Mouse (Mus musculus): ENCODE data around the gene Prdx5. TPM values are rescaled to one million over a fixed set of nuclear protein-coding genes. Genes with fewer than 3 reads are reported as not detected.

The Prdx5 gene
- 100 to 1,000 TPM; 209 to 245 (median 241) TPM for polyA plus RNA-seq (2017; shearing (Covaris generic))

GRCm38 (mm10) chr19:6909507-6910289 is at the start of gene Prdx5, which contains the start of gene Trmt112:
Gene Prdx5, minus strand, starts transcription at chr19:6910106.
Gene Trmt112, plus strand, starts transcription at chr19:6909698.
- ATAC-seq, result peak; percentile 87

- ATAC-seq, result no peak
Measured at GRCm38 (mm10) chr19:6956461-6956860, 46.6 kb upstream of the Prdx5 start.

- no peak for ATAC-seq
Measured at GRCm38 (mm10) chr19:6955424-6955823, 45.5 kb upstream of the Prdx5 start.

DNA sequence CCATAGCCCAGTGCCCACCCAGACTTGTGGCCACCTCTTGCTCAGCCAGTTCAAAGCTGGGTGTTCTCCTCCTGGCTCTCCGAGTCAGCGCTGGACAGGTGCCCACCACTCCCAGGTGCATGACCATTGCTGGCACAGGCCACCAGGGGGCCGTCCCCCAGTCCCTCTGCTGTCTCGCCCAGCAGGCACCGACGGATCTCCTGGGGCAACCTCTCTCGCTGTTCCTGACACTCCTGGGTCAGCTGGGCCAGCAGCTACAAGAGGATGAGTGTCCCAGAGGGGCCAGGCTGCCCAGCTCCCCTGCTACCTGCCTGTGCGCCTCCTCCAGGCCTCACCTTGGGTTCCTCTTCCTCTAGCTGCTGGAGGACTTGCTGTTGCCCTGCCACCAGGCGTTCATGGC is 44.1 kb upstream of the Prdx5 start:
- no peak for ATAC-seq

GRCm38 (mm10) chr19:6952712-6953037 is 42.8 kb upstream of the Prdx5 start:
- ATAC-seq, result no peak

- peak; percentile 19 for ATAC-seq
Measured at GRCm38 (mm10) chr19:6951994-6952711, 42.2 kb upstream of the Prdx5 start.

- ATAC-seq, result peak; percentile 60
Measured at GRCm38 (mm10) chr19:6951381-6951968, 41.6 kb upstream of the Prdx5 start.

GRCm38 (mm10) chr19:6950613-6951153 is 40.8 kb upstream of the Prdx5 start:
- peak; percentile 36 for ATAC-seq

DNA sequence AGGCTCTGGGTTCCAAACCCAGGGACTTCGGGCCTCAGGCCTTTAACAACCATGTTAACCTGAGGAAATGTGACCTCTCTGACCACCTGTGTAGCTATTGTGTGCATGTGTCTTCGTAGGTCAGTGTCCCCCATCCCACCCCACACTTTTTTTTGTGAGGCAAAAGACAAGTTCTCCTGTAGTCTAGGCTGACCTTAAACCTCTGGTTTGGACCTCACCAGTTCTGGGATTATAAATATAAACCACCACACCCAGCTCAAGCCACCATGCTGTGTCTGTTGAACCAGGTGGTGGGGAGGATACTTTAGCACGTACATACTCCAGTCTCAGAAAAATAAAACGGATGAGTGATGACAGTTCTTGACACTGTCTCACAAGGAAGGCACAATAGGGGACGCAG is 40.0 kb upstream of the Prdx5 start:
- no peak for ATAC-seq

- ATAC-seq, result no peak
Measured at GRCm38 (mm10) chr19:6949532-6949931, 39.6 kb upstream of the Prdx5 start.

- no peak for ATAC-seq
Measured at GRCm38 (mm10) chr19:6948186-6948585, 38.3 kb upstream of the Prdx5 start.

GRCm38 (mm10) chr19:6947742-6948141 is 37.8 kb upstream of the Prdx5 start:
- no peak for ATAC-seq

DNA sequence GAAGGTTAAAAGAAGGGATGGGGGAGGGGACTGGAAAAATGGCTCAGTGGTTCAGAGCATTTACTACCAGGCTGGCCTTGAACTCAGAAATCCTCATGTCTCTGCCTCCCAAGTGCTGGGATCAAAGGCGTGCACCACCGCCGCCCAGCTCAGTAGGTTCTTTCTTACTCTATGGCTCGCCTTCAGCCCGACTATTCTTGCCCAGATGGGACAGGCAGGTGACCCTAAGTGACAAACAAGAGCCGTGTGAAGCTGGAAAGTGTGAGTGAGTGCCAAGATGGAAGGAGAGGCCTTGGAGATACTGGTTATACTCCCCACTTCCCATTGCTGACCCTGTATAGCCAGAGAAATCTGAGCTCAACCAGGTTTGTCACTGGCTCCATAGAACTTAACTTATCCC is 33.8 kb upstream of the Prdx5 start:
- no peak for ATAC-seq

DNA sequence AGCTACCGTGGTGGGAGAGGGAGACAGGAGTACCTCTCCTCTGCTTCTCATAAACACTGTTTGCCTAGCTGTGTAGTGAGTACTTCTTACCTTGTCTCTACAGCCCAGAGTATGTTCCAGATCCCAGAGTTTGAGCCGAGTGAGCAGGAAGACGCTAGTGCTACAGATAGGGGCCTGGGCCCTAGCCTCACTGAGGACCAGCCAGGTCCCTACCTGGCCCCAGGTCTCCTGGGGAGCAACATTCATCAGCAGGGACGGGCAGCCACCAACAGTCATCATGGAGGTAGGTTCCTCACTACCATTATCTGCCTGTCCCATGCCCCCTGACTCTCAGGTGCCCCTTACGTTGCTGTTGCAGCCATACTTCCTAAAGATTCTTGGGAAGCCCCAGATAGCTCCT is 32.9 kb upstream of the Prdx5 start:
- no peak for ATAC-seq

- ATAC-seq, result peak; percentile 79
Measured at GRCm38 (mm10) chr19:6942249-6942691, 32.4 kb upstream of the Prdx5 start, which contains the start of gene Gpr137. Gene Gpr137, minus strand, starts transcription at chr19:6942480.

- peak; percentile 71 for ATAC-seq
Measured at GRCm38 (mm10) chr19:6941372-6942248, 31.7 kb upstream of the Prdx5 start, which contains the start of gene Bad. Gene Bad, plus strand, starts transcription at chr19:6941861.

DNA sequence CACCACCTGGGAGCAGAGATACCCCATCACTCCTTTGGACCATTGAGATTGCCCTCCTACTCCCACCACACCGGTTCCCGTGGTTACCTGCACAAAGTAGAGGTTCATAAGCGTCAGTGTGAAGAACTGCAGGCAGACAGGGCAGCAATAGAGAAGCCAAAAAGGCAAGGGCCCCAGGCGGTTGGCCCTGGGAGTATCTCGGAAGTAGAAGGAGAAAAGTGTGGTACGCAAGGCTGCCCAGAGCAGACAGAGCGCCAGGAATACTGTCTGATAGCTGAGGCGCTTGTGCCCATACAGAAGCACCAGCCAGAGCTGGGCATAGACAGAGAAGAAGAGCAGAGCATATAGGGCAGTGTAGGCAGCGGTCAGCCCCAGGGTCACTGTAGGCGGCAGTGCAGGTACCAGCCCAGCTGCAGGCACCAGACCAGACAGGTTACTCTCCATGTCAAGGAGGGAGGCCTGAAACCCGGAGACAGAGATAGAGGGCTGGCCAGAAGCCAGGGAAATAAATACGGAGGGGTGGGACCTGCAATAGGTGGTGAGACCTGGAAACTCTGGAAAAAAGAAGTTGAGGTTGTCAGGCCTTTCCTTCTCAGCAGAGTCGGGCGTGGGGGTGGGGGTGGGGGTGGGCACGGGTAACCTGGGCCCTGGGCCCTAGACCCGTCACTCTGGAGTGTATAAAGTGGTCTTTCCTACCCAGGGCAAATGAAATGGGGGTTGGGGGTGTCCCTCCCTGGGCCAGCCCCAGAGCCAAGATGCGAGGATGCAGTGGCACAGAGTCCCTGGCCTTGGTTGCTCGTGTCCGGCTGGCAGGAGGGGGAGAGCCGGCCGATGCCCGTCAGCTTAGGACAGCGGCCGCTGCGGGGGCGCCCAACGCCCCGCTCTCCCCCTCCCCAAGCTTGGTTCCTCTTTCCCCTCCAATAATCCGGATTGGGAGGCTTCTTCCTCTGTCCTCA is 30.8 kb upstream of the Prdx5 start:
- no peak for ATAC-seq

DNA sequence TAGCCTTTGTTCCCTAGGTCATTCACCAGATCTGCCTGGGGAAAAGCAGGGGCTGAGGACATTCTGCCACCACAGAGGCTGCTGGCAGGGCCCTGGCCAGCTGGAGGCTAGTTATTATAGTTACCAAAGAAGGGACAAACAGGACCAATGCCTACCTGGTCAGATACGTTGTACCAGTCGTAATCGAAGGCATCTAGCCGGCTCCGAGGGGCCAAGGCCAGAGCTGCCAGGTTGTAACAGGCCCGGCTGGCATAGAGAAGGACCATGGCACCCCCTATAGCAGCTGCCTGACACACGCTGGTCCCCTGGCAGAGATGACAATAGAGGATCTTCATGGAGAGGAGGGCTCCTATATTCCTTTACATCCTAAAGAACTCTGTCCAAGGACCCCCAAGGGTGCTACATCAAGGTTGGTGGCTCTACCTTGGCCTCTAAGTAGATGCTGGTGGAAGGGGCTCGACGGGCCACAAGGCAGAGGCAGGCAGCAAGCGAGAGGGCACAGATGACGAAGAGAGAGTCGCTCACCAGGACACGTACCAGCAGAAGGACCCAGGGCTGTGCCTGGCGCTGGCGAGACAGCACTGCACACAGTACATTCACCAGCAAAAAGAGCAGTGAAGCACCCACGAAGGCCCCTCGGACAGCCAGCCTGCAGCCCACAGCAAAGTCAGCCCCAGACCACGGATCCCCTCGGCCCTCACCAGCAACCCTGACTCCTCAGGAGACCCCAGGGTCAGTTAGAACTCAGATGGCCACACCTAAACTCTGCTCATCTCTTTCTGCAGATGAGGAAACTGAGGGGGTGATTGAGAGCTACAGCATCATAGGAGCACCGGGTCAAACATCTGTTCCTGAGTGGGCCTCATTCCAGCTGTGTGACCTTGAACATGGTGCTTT is 29.4 kb upstream of the Prdx5 start:
- ATAC-seq, result no peak

- ATAC-seq, result no peak
Measured at GRCm38 (mm10) chr19:6937541-6938465, 27.9 kb upstream of the Prdx5 start.
